ENCODE assay signal across 28 mouse cellular contexts in the genomic region with DNA sequence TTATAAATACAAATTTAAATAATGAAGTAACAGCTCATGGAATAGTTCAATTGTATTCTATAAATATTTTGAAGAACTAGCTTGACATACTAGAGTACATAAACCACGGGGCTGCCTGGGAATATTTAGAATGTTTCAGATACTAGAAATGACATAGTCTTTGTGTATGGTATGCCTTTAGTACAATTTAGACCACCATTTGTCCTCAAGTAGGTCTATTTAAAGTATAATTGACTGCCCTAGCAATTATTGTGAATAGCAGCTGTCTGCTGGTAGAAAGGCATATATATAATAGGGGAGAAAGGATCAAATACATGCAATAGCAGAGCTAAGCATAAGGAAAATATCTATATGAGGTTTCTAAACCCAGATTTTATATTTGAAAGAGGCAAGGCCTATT.
"Had no signal": no experiment of that assay in that cellular context is flagged by ENCODE, and none has a peak within 500 bp of the region (broad histone marks: within the 10 kb centered on the region; RNA-seq: fewer than 3 reads in every experiment).

No protein-coding gene starts in this region.

- H3K36me3 ChIP-seq: heart, embryonic 10.5 days; heart, embryonic 12.5 days; hindbrain, embryonic 10.5 days; hindbrain, embryonic 12.5 days; intestine, embryonic 15.5 days; limb, embryonic 10.5 days; limb, embryonic 12.5 days; liver, embryonic 13.5 days; liver, embryonic 15.5 days had no signal

- H3K9ac ChIP-seq: heart, embryonic 12.5 days; hindbrain, embryonic 12.5 days; hindbrain, embryonic 14.5 days; intestine, embryonic 15.5 days; limb, embryonic 12.5 days; liver, embryonic 13.5 days; liver, embryonic 15.5 days had no signal

- H3K4me2 ChIP-seq: heart, embryonic 12.5 days; hindbrain, embryonic 12.5 days; hindbrain, embryonic 14.5 days; intestine, embryonic 15.5 days; limb, embryonic 12.5 days; liver, embryonic 11.5 days; liver, embryonic 13.5 days; liver, embryonic 15.5 days had no signal

- H3K9me3 ChIP-seq: heart, embryonic 10.5 days; heart, embryonic 12.5 days; hindbrain, embryonic 10.5 days; hindbrain, embryonic 12.5 days; intestine, embryonic 15.5 days; limb, embryonic 10.5 days; limb, embryonic 12.5 days; liver, embryonic 13.5 days; liver, embryonic 15.5 days had no signal

- ATAC-seq: hindbrain, embryonic 16.5 days; inflammation-experienced regulatory T-cells, adult 6 months; intestine, embryonic 15.5 days; intestine, postnatal 0 days had no signal

- H3K27me3 ChIP-seq: heart, embryonic 12.5 days; hindbrain, embryonic 12.5 days; intestine, embryonic 15.5 days; limb, embryonic 12.5 days; liver, embryonic 13.5 days; liver, embryonic 15.5 days had no signal

- H3K27ac ChIP-seq: gastrocnemius, adult 2 months; heart, embryonic 10.5 days; hindbrain, embryonic 10.5 days; hindbrain, embryonic 12.5 days; hindbrain, embryonic 14.5 days; intestine, embryonic 15.5 days; layer of hippocampus, adult 2 months; left cerebral cortex, adult 2 months; limb, embryonic 10.5 days; limb, embryonic 12.5 days; liver, embryonic 13.5 days; liver, embryonic 15.5 days had no signal

- H3K4me3 ChIP-seq: gastrocnemius, adult 2 months; heart, embryonic 10.5 days; heart, embryonic 12.5 days; hindbrain, embryonic 10.5 days; hindbrain, embryonic 12.5 days; intestine, embryonic 15.5 days; layer of hippocampus, adult 2 months; left cerebral cortex, adult 2 months; limb, embryonic 10.5 days; limb, embryonic 12.5 days; liver, embryonic 13.5 days; liver, embryonic 15.5 days had no signal

- H3K4me1 ChIP-seq: heart, embryonic 10.5 days; heart, embryonic 12.5 days; hindbrain, embryonic 10.5 days; hindbrain, embryonic 12.5 days; intestine, embryonic 15.5 days; limb, embryonic 10.5 days; limb, embryonic 12.5 days; liver, embryonic 13.5 days; liver, embryonic 15.5 days had no signal

- DNase-seq: gastrocnemius, adult 2 months; gastrocnemius, postnatal 10 days; gastrocnemius, postnatal 25 days; heart, adult 18-20 months; heart, postnatal 10 days; heart, postnatal 4 days; kidney, adult 18-20 months; kidney, adult 8-10 months; kidney, postnatal 10 days; kidney, postnatal 25 days; kidney, postnatal 4 days; liver; liver, embryonic 13.5 days had no signal
